Mouse (Mus musculus): ENCODE data around the gene Wnt8b.

The Wnt8b gene

GRCm38 (mm10) chr19:44562652-44563206 is 69.5 kb downstream of the Wnt8b start, which contains the start of gene Hif1an:
Hif1an (plus strand) TSS chr19:44562850.
- DNase-seq (ENCODE audit: low spot score in 2 of 2) = peak; percentile 92 to 93
